Mouse (Mus musculus) kidney, adult 8-10 months (tissue): ENCODE results near the gene Pnn.

ENCODE experiments used
- DNase-seq, 2 experiments: peaks; one replicate each; pipeline ENCODE4 v3.0.0; 2022

Gene Pnn

GRCm38 (mm10) chr12:59077883-59078282, 11.2 kb downstream of the Pnn start:
- DNase-seq: no peak

GRCm38 (mm10) chr12:59080461-59080860, 13.8 kb downstream of the Pnn start:
- no peak for DNase-seq

GRCm38 (mm10) chr12:59084446-59084845, 17.8 kb downstream of the Pnn start:
- DNase-seq: peak in 1 of 2 experiments; percentile 19

GRCm38 (mm10) chr12:59086171-59086570, 19.5 kb downstream of the Pnn start:
- peak in 1 of 2 experiments; percentile 20 for DNase-seq

- no peak for DNase-seq
Measured at GRCm38 (mm10) chr12:59093543-59093942, 26.9 kb downstream of the Pnn start.

GRCm38 (mm10) chr12:59095104-59096025, 28.7 kb downstream of the Pnn start, which contains the start of gene Mia2:
Gene Mia2, plus strand, starts transcription at chr12:59095799.
- DNase-seq: peak; percentile 83 to 90

- DNase-seq: no peak
Measured at GRCm38 (mm10) chr12:59104771-59105170, 38.1 kb downstream of the Pnn start.

- peak; percentile 62 to 80 for DNase-seq
Measured at GRCm38 (mm10) chr12:59105914-59106313, 39.2 kb downstream of the Pnn start.

- no peak for DNase-seq
Measured at GRCm38 (mm10) chr12:59106491-59106890, 39.8 kb downstream of the Pnn start.

- DNase-seq: no peak
Measured at GRCm38 (mm10) chr12:59107926-59108325, 41.2 kb downstream of the Pnn start.

- DNase-seq: no peak
Measured at GRCm38 (mm10) chr12:59117184-59117583, 50.5 kb downstream of the Pnn start.
